Mouse (Mus musculus): ENCODE data around the gene Agbl5. TPM values are rescaled to one million over a fixed set of nuclear protein-coding genes. Genes with fewer than 3 reads are reported as not detected.

Gene Agbl5
- polyA plus RNA-seq, 1 experiment from 2014 or later: 37.3 TPM

- ATAC-seq (replicated peaks; ENCODE audit: low FRiP score) (no peak), DNase-seq (ENCODE audit: low spot score) (no peak)
- Histone ChIP-seq H3K9ac (ENCODE audit: low read length) (no peak overlapping the region), H3K27me3 (ENCODE audit: control insufficient read depth, insufficient read depth, low read length) (peaks cover 2% of the 10 kb centered on the region; the same call in 1 of the 2 replicates), H3K4me3 (ENCODE audit: low read depth, low read length) (no peak overlapping the region), H3K27ac (ENCODE audit: low read depth, low read length) (no peak overlapping the region), H3K4me1 (replicated peaks; ENCODE audit: control insufficient read depth, insufficient read depth, low read length) (peaks cover 3% of the 10 kb centered on the region; the same call in 1 of the 2 replicates), H3K9me3 (ENCODE audit: control insufficient read depth, low read length) (no peaks in the 10 kb centered on the region), H3K36me3 (ENCODE audit: control insufficient read depth, insufficient read depth, low read length) (no peaks in the 10 kb centered on the region), H3K4me2 (ENCODE audit: low read depth, low read length, severe bottlenecking) (no peak overlapping the region)
- 87% methylated on average over 6 of the region's 6 CpGs for WGBS
These were observed 55.9 kb downstream of the Agbl5 start for GRCm38 (mm10) chr5:30944344-30944743.

- H3K36me3 ChIP-seq (ENCODE audit: control insufficient read depth, insufficient read depth, low read length): no peaks in the 10 kb centered on the region
- peaks cover 2% of the 10 kb centered on the region; the same call in 1 of the 2 replicates for H3K27me3 ChIP-seq (ENCODE audit: control insufficient read depth, insufficient read depth, low read length)
- H3K9me3 ChIP-seq (ENCODE audit: control insufficient read depth, low read length): no peaks in the 10 kb centered on the region
- peak within 1 kb of the TSS; percentile 47 for H3K4me3 ChIP-seq (ENCODE audit: low read depth, low read length)
- peak; percentile 80 for DNase-seq (ENCODE audit: low spot score)
- WGBS: 4% methylated on average over 44 of the region's 44 CpGs
- ATAC-seq (replicated peaks; ENCODE audit: low FRiP score): peak; percentile 63
- peak within 1 kb of the TSS; percentile 70 for H3K9ac ChIP-seq (ENCODE audit: low read length)
- H3K27ac ChIP-seq (ENCODE audit: low read depth, low read length): no peak within 1 kb of the TSS
- peaks cover 5% of the 10 kb centered on the region; the same call in 1 of the 2 replicates for H3K4me1 ChIP-seq (replicated peaks; ENCODE audit: control insufficient read depth, insufficient read depth, low read length)
- peak within 1 kb of the TSS; percentile 94 for H3K4me2 ChIP-seq (ENCODE audit: low read depth, low read length, severe bottlenecking)
These were observed 56.7 kb downstream of the Agbl5 start, which contains the start of gene Cgref1 for GRCm38 (mm10) chr5:30944956-30945781. TSS of gene Cgref1 (minus strand) at chr5:30945591.

DNA sequence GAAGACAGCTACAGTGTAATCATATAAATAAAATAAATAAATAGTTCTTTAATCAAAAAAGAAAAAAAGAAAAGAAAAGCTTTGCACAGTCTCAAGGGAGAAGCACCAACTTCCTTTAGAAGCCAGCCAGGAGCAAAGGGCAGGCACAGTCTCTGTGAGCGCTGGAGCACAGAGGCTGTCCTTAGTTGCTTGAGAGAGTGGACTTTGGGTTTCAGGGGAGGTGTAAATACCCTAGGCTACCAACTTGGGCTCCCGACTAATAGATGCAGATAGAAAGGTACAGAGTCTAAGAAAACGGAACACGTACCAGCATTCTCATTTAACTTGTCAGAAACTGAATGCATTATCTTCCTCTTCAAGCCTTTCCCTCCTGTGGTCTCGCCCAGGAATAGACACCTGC, 60.1 kb downstream of the Agbl5 start:
- WGBS: 73% methylated on average over 5 of the region's 5 CpGs
- ATAC-seq (replicated peaks; ENCODE audit: low FRiP score) (no peak), DNase-seq (ENCODE audit: low spot score) (no peak)
- Histone ChIP-seq H3K27me3 (ENCODE audit: control insufficient read depth, insufficient read depth, low read length) (peaks cover 2% of the 10 kb centered on the region; the same call in 1 of the 2 replicates), H3K4me1 (replicated peaks; ENCODE audit: control insufficient read depth, insufficient read depth, low read length) (peaks cover 8% of the 10 kb centered on the region; the same call in 1 of the 2 replicates), H3K9me3 (ENCODE audit: control insufficient read depth, low read length) (no peaks in the 10 kb centered on the region), H3K36me3 (ENCODE audit: control insufficient read depth, insufficient read depth, low read length) (peaks cover under 1% of the 10 kb centered on the region; the same call in 1 of the 2 replicates), H3K4me2 (ENCODE audit: low read depth, low read length, severe bottlenecking) (no peak overlapping the region), H3K9ac (ENCODE audit: low read length) (no peak overlapping the region), H3K27ac (ENCODE audit: low read depth, low read length) (no peak overlapping the region), H3K4me3 (ENCODE audit: low read depth, low read length) (no peak overlapping the region)

GRCm38 (mm10) chr5:30949654-30950326, 61.3 kb downstream of the Agbl5 start:
- Histone ChIP-seq H3K4me1 (replicated peaks; ENCODE audit: control insufficient read depth, insufficient read depth, low read length) (peaks cover 8% of the 10 kb centered on the region; the same call in 1 of the 2 replicates), H3K27ac (ENCODE audit: low read depth, low read length) (0 out of 2 replicates have a peak overlapping the region, but pooled peaks have one; percentile 39), H3K27me3 (ENCODE audit: control insufficient read depth, insufficient read depth, low read length) (peaks cover under 1% of the 10 kb centered on the region; the same call in 1 of the 2 replicates), H3K9ac (ENCODE audit: low read length) (peak overlapping the region; percentile 64), H3K36me3 (ENCODE audit: control insufficient read depth, insufficient read depth, low read length) (peaks cover 10% of the 10 kb centered on the region), H3K4me2 (ENCODE audit: low read depth, low read length, severe bottlenecking) (peak overlapping the region; percentile 90), H3K4me3 (ENCODE audit: low read depth, low read length) (peak overlapping the region; percentile 48), H3K9me3 (ENCODE audit: control insufficient read depth, low read length) (no peaks in the 10 kb centered on the region)
- ATAC-seq (replicated peaks; ENCODE audit: low FRiP score): peak; percentile 89
- under 1% methylated on average over 31 of the region's 31 CpGs for WGBS
- peak; percentile 96 for DNase-seq (ENCODE audit: low spot score)

GRCm38 (mm10) chr5:30950451-30950850, 62.0 kb downstream of the Agbl5 start:
- H3K9ac ChIP-seq (ENCODE audit: low read length): peak overlapping the region; percentile 64
- no peaks in the 10 kb centered on the region for H3K9me3 ChIP-seq (ENCODE audit: control insufficient read depth, low read length)
- no peak overlapping the region for H3K27ac ChIP-seq (ENCODE audit: low read depth, low read length)
- H3K36me3 ChIP-seq (ENCODE audit: control insufficient read depth, insufficient read depth, low read length): peaks cover 15% of the 10 kb centered on the region
- peaks cover 8% of the 10 kb centered on the region; the same call in 1 of the 2 replicates for H3K4me1 ChIP-seq (replicated peaks; ENCODE audit: control insufficient read depth, insufficient read depth, low read length)
- no peak for ATAC-seq (replicated peaks; ENCODE audit: low FRiP score)
- 72% methylated on average over 4 of the region's 4 CpGs for WGBS
- peak overlapping the region; percentile 90 for H3K4me2 ChIP-seq (ENCODE audit: low read depth, low read length, severe bottlenecking)
- no peaks in the 10 kb centered on the region for H3K27me3 ChIP-seq (ENCODE audit: control insufficient read depth, insufficient read depth, low read length)
- no peak for DNase-seq (ENCODE audit: low spot score)
- peak overlapping the region; percentile 48 for H3K4me3 ChIP-seq (ENCODE audit: low read depth, low read length)

DNA sequence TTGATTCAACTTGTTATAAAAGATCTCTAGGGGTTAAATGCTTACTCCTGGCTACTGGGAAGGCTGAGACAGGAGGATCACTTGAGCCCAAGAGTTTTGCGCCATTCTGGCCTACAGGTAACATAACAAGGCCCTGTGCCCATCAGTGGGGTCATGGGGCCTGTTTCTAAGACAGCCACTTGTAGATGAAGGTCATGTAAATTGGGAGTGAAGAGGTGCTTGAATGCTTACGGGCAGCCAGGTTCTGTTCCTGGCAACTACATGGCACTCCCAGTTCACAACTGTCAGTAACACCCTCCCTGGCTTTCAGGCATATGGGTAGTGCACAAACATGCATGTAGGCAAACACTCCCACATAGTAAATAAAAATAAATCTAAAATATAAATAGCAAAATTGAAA, 62.4 kb downstream of the Agbl5 start:
- H3K4me3 ChIP-seq (ENCODE audit: low read depth, low read length): no peak overlapping the region
- no peak overlapping the region for H3K27ac ChIP-seq (ENCODE audit: low read depth, low read length)
- H3K27me3 ChIP-seq (ENCODE audit: control insufficient read depth, insufficient read depth, low read length): no peaks in the 10 kb centered on the region
- H3K9ac ChIP-seq (ENCODE audit: low read length): no peak overlapping the region
- DNase-seq (ENCODE audit: low spot score) (no peak), ATAC-seq (replicated peaks; ENCODE audit: low FRiP score) (no peak)
- 91% methylated on average over 2 of the region's 2 CpGs for whole genome bisulfite sequencing
- H3K9me3 ChIP-seq (ENCODE audit: control insufficient read depth, low read length): no peaks in the 10 kb centered on the region
- peaks cover 17% of the 10 kb centered on the region for H3K36me3 ChIP-seq (ENCODE audit: control insufficient read depth, insufficient read depth, low read length)
- peaks cover 5% of the 10 kb centered on the region; the same call in 1 of the 2 replicates for H3K4me1 ChIP-seq (replicated peaks; ENCODE audit: control insufficient read depth, insufficient read depth, low read length)
- H3K4me2 ChIP-seq (ENCODE audit: low read depth, low read length, severe bottlenecking): no peak overlapping the region

DNA sequence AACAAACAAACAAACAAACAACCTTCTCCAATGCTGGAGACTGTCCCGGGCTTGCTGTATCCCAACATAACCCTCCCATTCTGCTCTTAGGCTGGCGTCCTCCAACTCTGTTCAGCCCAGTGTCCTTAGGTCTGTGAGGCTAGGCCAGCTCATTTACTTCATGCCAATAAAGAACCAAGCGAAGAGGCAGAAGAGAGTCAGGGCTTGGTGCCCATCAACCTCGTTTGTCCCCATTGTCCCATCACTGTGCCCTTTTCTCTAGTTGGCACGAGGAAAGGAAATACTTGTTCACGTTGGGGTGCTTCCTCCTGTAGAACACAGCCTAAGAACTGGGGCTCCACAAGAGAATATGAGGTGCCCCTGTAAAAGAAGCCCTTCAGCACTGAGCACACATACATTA, 63.2 kb downstream of the Agbl5 start:
- no peak overlapping the region for H3K4me2 ChIP-seq (ENCODE audit: low read depth, low read length, severe bottlenecking)
- no peaks in the 10 kb centered on the region for H3K27me3 ChIP-seq (ENCODE audit: control insufficient read depth, insufficient read depth, low read length)
- peaks cover 19% of the 10 kb centered on the region for H3K36me3 ChIP-seq (ENCODE audit: control insufficient read depth, insufficient read depth, low read length)
- no peaks in the 10 kb centered on the region for H3K9me3 ChIP-seq (ENCODE audit: control insufficient read depth, low read length)
- WGBS: 93% methylated on average over 6 of the region's 6 CpGs
- H3K4me3 ChIP-seq (ENCODE audit: low read depth, low read length): no peak overlapping the region
- no peak for ATAC-seq (replicated peaks; ENCODE audit: low FRiP score)
- no peak overlapping the region for H3K9ac ChIP-seq (ENCODE audit: low read length)
- no peak overlapping the region for H3K27ac ChIP-seq (ENCODE audit: low read depth, low read length)
- H3K4me1 ChIP-seq (replicated peaks; ENCODE audit: control insufficient read depth, insufficient read depth, low read length): peaks cover 5% of the 10 kb centered on the region; the same call in 1 of the 2 replicates
- no peak for DNase-seq (ENCODE audit: low spot score)

- Histone ChIP-seq H3K9me3 (ENCODE audit: control insufficient read depth, low read length) (no peaks in the 10 kb centered on the region), H3K27ac (ENCODE audit: low read depth, low read length) (no peak overlapping the region), H3K9ac (ENCODE audit: low read length) (no peak overlapping the region), H3K4me1 (replicated peaks; ENCODE audit: control insufficient read depth, insufficient read depth, low read length) (peaks cover 5% of the 10 kb centered on the region; the same call in 1 of the 2 replicates), H3K4me2 (ENCODE audit: low read depth, low read length, severe bottlenecking) (no peak overlapping the region), H3K36me3 (ENCODE audit: control insufficient read depth, insufficient read depth, low read length) (peaks cover 19% of the 10 kb centered on the region), H3K4me3 (ENCODE audit: low read depth, low read length) (no peak overlapping the region), H3K27me3 (ENCODE audit: control insufficient read depth, insufficient read depth, low read length) (no peaks in the 10 kb centered on the region)
- DNase-seq (ENCODE audit: low spot score): no peak
- 87% methylated on average over 5 of the region's 5 CpGs for WGBS
- no peak for ATAC-seq (replicated peaks; ENCODE audit: low FRiP score)
These were observed 64.1 kb downstream of the Agbl5 start for GRCm38 (mm10) chr5:30952551-30952950.
